Mouse (Mus musculus): ENCODE data around the gene Itga7. TPM values are rescaled to one million over a fixed set of nuclear protein-coding genes. Genes with fewer than 3 reads are reported as not detected.

The Itga7 gene
- polyA plus RNA-seq, 1 experiment from 2014 or later = 5.2 TPM

- ATAC-seq (ENCODE audit: insufficient read depth, low FRiP score, low read depth) = no peak
- Histone ChIP-seq H3K27ac (no peak overlapping the region), H3K9me3 (no peaks in the 10 kb centered on the region), H3K4me3 (replicated peaks) (no peak overlapping the region), H3K4me2 (no peak overlapping the region), H3K27me3 (replicated peaks) (peaks cover 9% of the 10 kb centered on the region), H3K4me1 (peaks cover 8% of the 10 kb centered on the region; the same call in 1 of the 2 replicates), H3K36me3 (no peaks in the 10 kb centered on the region), H3K9ac (no peak overlapping the region)
- 74% methylated on average over 6 of the region's 6 CpGs for WGBS
Observed at GRCm38 (mm10) chr10:128899759-128900490, 33.7 kb upstream of the Itga7 start.

GRCm38 (mm10) chr10:128900698-128901097, 32.9 kb upstream of the Itga7 start, which contains the start of gene Cd63:
TSS of gene Cd63 (plus strand) at chr10:128900989.
- Histone ChIP-seq H3K36me3 (no peaks in the 10 kb centered on the region), H3K9ac (no peak within 1 kb of the TSS), H3K4me3 (replicated peaks) (no peak within 1 kb of the TSS), H3K4me1 (peaks cover 8% of the 10 kb centered on the region; the same call in 1 of the 2 replicates), H3K4me2 (no peak within 1 kb of the TSS), H3K27ac (no peak within 1 kb of the TSS), H3K9me3 (no peaks in the 10 kb centered on the region), H3K27me3 (replicated peaks) (peaks cover 9% of the 10 kb centered on the region)
- 73% methylated on average over 3 of the region's 3 CpGs for whole genome bisulfite sequencing
- ATAC-seq (ENCODE audit: insufficient read depth, low FRiP score, low read depth) = no peak

- Histone ChIP-seq H3K27ac (no peak overlapping the region), H3K9me3 (no peaks in the 10 kb centered on the region), H3K27me3 (replicated peaks) (peaks cover 1% of the 10 kb centered on the region), H3K4me3 (replicated peaks) (no peak overlapping the region), H3K9ac (no peak overlapping the region), H3K36me3 (no peaks in the 10 kb centered on the region), H3K4me1 (0 out of 2 replicates have a peak, but pooled peaks cover under 1% of the 10 kb centered on the region), H3K4me2 (no peak overlapping the region)
- no peak for ATAC-seq (ENCODE audit: insufficient read depth, low FRiP score, low read depth)
- WGBS = 88% methylated on average over 1 of the region's 1 CpGs
Observed at GRCm38 (mm10) chr10:128901409-128901808, 32.2 kb upstream of the Itga7 start.

- no peaks in the 10 kb centered on the region for H3K9me3 ChIP-seq
- WGBS = 85% methylated on average over 3 of the region's 3 CpGs
- ATAC-seq (ENCODE audit: insufficient read depth, low FRiP score, low read depth) = no peak
Observed at GRCm38 (mm10) chr10:128902409-128902988, 31.1 kb upstream of the Itga7 start.

GRCm38 (mm10) chr10:128904812-128905211, 28.8 kb upstream of the Itga7 start:
- H3K4me1 ChIP-seq = peaks cover 8% of the 10 kb centered on the region; the same call in 1 of the 2 replicates
- H3K9me3 ChIP-seq = no peaks in the 10 kb centered on the region
- H3K27ac ChIP-seq = no peak overlapping the region
- no peak overlapping the region for H3K4me2 ChIP-seq
- no peak overlapping the region for H3K4me3 ChIP-seq (replicated peaks)
- no peak for ATAC-seq (ENCODE audit: insufficient read depth, low FRiP score, low read depth)
- no peaks in the 10 kb centered on the region for H3K36me3 ChIP-seq
- WGBS = 80% methylated on average over 5 of the region's 5 CpGs
- no peaks in the 10 kb centered on the region for H3K27me3 ChIP-seq (replicated peaks)
- H3K9ac ChIP-seq = no peak overlapping the region

More at GRCm38 (mm10) chr10:128902409-128902988, 31.1 kb upstream of the Itga7 start:
- no peaks in the 10 kb centered on the region for H3K4me1 ChIP-seq
- H3K36me3 ChIP-seq = no peaks in the 10 kb centered on the region
- H3K4me3 ChIP-seq (replicated peaks) = no peak overlapping the region
- no peaks in the 10 kb centered on the region for H3K27me3 ChIP-seq (replicated peaks)
- H3K4me2 ChIP-seq = no peak overlapping the region
- H3K27ac ChIP-seq = no peak overlapping the region
- no peak overlapping the region for H3K9ac ChIP-seq

- peak; percentile 23; the same call in 1 of the 2 replicates for ATAC-seq (ENCODE audit: insufficient read depth, low FRiP score, low read depth)
- Histone ChIP-seq H3K4me2 (peak overlapping the region; percentile 83), H3K4me3 (replicated peaks) (peak overlapping the region; percentile 92), H3K36me3 (peaks cover 5% of the 10 kb centered on the region), H3K27ac (peak overlapping the region; percentile 88), H3K9me3 (no peaks in the 10 kb centered on the region), H3K27me3 (replicated peaks) (no peaks in the 10 kb centered on the region), H3K9ac (peak overlapping the region; percentile 86; the same call in 1 of the 2 replicates), H3K4me1 (peaks cover 18% of the 10 kb centered on the region; the same call in 1 of the 2 replicates)
- 46% methylated on average over 13 of the region's 13 CpGs for WGBS
Observed at GRCm38 (mm10) chr10:128908778-128909448, 24.7 kb upstream of the Itga7 start.

GRCm38 (mm10) chr10:128909567-128910028, 24.0 kb upstream of the Itga7 start:
- 2% methylated on average over 39 of the region's 41 CpGs for WGBS
- Histone ChIP-seq H3K27me3 (replicated peaks) (no peaks in the 10 kb centered on the region), H3K4me2 (peak overlapping the region; percentile 83)

GRCm38 (mm10) chr10:128910066-128910841, 23.4 kb upstream of the Itga7 start:
- Histone ChIP-seq H3K9ac (peak overlapping the region; percentile 86), H3K36me3 (peaks cover 19% of the 10 kb centered on the region), H3K27me3 (replicated peaks) (no peaks in the 10 kb centered on the region), H3K4me3 (replicated peaks) (peak overlapping the region; percentile 92), H3K27ac (peak overlapping the region; percentile 88), H3K4me2 (peak overlapping the region; percentile 83), H3K4me1 (peaks cover 18% of the 10 kb centered on the region; the same call in 1 of the 2 replicates), H3K9me3 (no peaks in the 10 kb centered on the region)
- ATAC-seq (ENCODE audit: insufficient read depth, low FRiP score, low read depth) = peak; percentile 14; the same call in 1 of the 2 replicates
- WGBS = 1% methylated on average over 64 of the region's 66 CpGs

More at GRCm38 (mm10) chr10:128909567-128910028, 24.0 kb upstream of the Itga7 start:
- Histone ChIP-seq H3K9ac (peak overlapping the region; percentile 86), H3K4me3 (replicated peaks) (peak overlapping the region; percentile 92), H3K4me1 (peaks cover 18% of the 10 kb centered on the region; the same call in 1 of the 2 replicates), H3K9me3 (no peaks in the 10 kb centered on the region), H3K36me3 (peaks cover 12% of the 10 kb centered on the region), H3K27ac (peak overlapping the region; percentile 88)
- ATAC-seq (ENCODE audit: insufficient read depth, low FRiP score, low read depth) = peak; percentile 79

- peak overlapping the region; percentile 92 for H3K4me3 ChIP-seq (replicated peaks)
- no peak overlapping the region for H3K27ac ChIP-seq
- no peak for ATAC-seq (ENCODE audit: insufficient read depth, low FRiP score, low read depth)
- WGBS = 88% methylated on average over 6 of the region's 6 CpGs
- H3K4me1 ChIP-seq = peaks cover 18% of the 10 kb centered on the region; the same call in 1 of the 2 replicates
- no peak overlapping the region for H3K9ac ChIP-seq
- H3K4me2 ChIP-seq = peak overlapping the region; percentile 83
- peaks cover 25% of the 10 kb centered on the region for H3K36me3 ChIP-seq
- H3K27me3 ChIP-seq (replicated peaks) = no peaks in the 10 kb centered on the region
- H3K9me3 ChIP-seq = no peaks in the 10 kb centered on the region
Observed at GRCm38 (mm10) chr10:128911430-128911829, 22.2 kb upstream of the Itga7 start.

- no peak overlapping the region for H3K27ac ChIP-seq
- H3K27me3 ChIP-seq (replicated peaks) = no peaks in the 10 kb centered on the region
- no peak overlapping the region for H3K9ac ChIP-seq
- no peak overlapping the region for H3K4me3 ChIP-seq (replicated peaks)
- H3K36me3 ChIP-seq = peaks cover 27% of the 10 kb centered on the region
- peaks cover 18% of the 10 kb centered on the region; the same call in 1 of the 2 replicates for H3K4me1 ChIP-seq
- 78% methylated on average over 4 of the region's 4 CpGs for WGBS
- H3K4me2 ChIP-seq = no peak overlapping the region
- H3K9me3 ChIP-seq = no peaks in the 10 kb centered on the region
- no peak for ATAC-seq (ENCODE audit: insufficient read depth, low FRiP score, low read depth)
Observed at GRCm38 (mm10) chr10:128912268-128912667, 21.4 kb upstream of the Itga7 start.

GRCm38 (mm10) chr10:128912791-128913190, 20.8 kb upstream of the Itga7 start:
- WGBS = 75% methylated on average over 4 of the region's 4 CpGs
- Histone ChIP-seq H3K4me3 (replicated peaks) (no peak overlapping the region), H3K9ac (no peak overlapping the region), H3K4me2 (no peak overlapping the region), H3K9me3 (no peaks in the 10 kb centered on the region), H3K4me1 (peaks cover 18% of the 10 kb centered on the region; the same call in 1 of the 2 replicates), H3K36me3 (peaks cover 32% of the 10 kb centered on the region), H3K27me3 (replicated peaks) (no peaks in the 10 kb centered on the region), H3K27ac (0 out of 2 replicates have a peak overlapping the region, but pooled peaks have one; percentile 3)
- ATAC-seq (ENCODE audit: insufficient read depth, low FRiP score, low read depth) = no peak
